Mouse (Mus musculus) lung, adult 2 months (tissue): Measurements from ENCODE around the gene Fam89a.

ENCODE experiments used
- CTCF ChIP-seq: fragments of 200-500 bp; IDR thresholded peaks from 2 replicates; pipeline ENCODE4 v1.5.1; 2011; ENCODE audit warnings: mild to moderate bottlenecking, low read length, control low read depth; ENCODE audit not compliant: insufficient read depth
- POLR2A ChIP-seq: fragments of 200-500 bp; IDR thresholded peaks from 2 replicates; pipeline ENCODE4 v1.6.1; 2011; ENCODE audit warnings: low read depth, mild to moderate bottlenecking, control low read depth, low read length, borderline replicate concordance; ENCODE audit errors: extremely low read depth

- TF ChIP-seq CTCF: no peak
- TF ChIP-seq POLR2A: no peak
These were observed 42.2 kb upstream of the Fam89a start for GRCm38 (mm10) chr8:124793661-124794485.
